Mouse (Mus musculus) CH12F3 (cell line): Measurements from ENCODE around the gene Nipbl.
"Not testable (repeated sequence)": the region's sequence is repeated elsewhere in the genome, so short reads cannot be mapped to it uniquely, and the experiment has no call there.

Experiments used
- in situ Hi-C: fragments of 300-500 bp; cut with MboI; formaldehyde crosslinking; loops from 2 replicates; pipeline ENCODE4 v1.14.3; 2020; ENCODE audit warnings: low sequenced_read_pairs

Nipbl gene

DNA sequence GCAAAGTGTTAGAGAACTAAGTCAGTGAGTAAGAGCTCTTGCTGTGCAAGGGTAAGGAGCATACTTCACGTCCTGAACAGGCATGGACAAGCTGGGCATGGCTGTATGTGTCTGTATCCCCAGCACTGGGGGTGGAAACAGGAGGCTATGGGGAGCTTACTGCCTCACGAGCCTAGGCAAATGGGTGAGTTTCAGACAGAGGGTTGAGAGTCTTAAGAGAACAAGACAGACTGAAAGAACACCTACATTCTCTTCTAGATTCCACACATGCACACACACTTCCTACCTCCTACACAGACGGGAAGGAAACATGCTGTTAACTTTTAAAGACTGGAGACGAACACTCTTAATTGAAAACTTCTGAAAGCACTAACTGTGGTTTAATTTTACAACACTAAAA is 126.9 kb downstream of the Nipbl start:
- in situ Hi-C loops = no loop called here

- in situ Hi-C loops = no loop called here
Measured at GRCm38 (mm10) chr15:8305474-8305873, 138.8 kb downstream of the Nipbl start.

DNA sequence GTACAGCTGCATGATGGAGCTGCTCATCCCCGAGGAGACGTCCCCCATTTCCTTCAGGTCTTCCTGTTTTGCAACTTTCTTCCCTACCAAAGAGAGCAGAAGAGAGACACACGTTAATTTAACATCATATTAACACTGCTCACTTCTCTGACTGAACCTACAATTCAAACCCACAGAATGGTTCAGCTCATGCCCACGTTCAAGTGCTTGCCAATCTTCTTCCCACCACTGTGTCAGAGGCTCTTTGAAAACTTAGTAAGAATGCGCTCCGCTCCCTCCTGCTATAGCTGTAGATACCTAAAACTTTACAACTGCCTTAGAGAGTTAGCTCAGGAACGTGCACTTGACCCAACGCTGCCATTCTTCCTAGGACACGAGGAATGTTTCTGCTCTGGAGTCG is 141.3 kb downstream of the Nipbl start:
- in situ Hi-C loops = no loop called here

GRCm38 (mm10) chr15:8294150-8294549 is 150.1 kb downstream of the Nipbl start:
- in situ Hi-C loops = no loop called here

GRCm38 (mm10) chr15:8291251-8291650 is 153.0 kb downstream of the Nipbl start:
- in situ Hi-C loops = no loop called here

DNA sequence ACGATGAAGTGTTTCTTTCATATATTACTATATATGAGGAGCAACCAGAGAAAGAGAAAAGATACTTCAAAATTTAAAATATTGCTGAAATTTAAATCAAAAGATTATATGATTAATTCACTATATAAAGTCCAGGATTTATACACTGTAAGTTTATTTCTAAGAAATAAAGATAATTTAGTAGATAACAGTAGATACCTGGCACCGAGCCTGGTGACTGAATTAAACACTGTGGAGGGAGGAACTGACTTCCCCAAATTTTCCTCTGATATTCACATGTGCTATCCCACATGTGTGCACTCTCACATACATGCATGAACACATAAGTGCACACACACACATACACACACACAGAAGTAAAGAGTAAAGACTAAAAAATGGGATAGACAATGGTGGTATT is 162.1 kb downstream of the Nipbl start:
- in situ Hi-C loops = no loop called here

- in situ Hi-C loops = no loop called here
Measured at GRCm38 (mm10) chr15:8281701-8282100, 162.6 kb downstream of the Nipbl start.

DNA sequence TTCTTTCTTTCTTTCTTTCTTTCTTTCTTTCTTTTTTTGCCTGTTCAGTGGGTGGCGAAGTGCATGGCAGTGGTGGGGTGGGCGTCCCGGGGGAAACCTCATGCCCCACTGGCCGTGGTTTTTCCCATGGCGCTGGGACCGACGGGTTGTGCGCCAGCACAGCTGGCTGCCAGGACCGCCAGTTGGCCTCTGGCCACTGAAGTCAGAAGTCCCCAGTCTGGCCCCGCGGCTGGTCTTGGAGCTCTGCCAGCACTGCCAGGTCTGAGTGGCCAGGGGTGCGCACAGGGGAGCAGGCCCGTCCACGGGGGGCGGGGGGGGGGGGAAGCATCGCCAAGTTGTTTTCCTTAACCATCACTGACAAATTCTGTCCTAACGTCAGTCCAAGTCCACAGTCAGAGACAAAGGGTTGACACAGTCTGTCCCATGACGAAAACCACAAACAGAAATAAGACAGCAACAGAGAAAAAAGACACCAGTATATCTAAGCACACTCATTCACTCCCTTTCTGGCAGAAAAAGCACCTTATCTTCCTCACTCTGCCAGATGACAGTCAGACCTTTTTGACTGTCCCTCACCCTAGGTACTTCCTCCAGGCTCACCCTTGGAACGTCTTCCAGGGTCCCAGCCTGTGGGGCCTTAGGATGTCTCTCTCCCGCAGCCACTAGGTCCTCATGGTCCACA is 164.2 kb downstream of the Nipbl start:
- in situ Hi-C loops = no loop called here

GRCm38 (mm10) chr15:8279320-8279779 is 164.9 kb downstream of the Nipbl start:
- in situ Hi-C loops = no loop called here

DNA sequence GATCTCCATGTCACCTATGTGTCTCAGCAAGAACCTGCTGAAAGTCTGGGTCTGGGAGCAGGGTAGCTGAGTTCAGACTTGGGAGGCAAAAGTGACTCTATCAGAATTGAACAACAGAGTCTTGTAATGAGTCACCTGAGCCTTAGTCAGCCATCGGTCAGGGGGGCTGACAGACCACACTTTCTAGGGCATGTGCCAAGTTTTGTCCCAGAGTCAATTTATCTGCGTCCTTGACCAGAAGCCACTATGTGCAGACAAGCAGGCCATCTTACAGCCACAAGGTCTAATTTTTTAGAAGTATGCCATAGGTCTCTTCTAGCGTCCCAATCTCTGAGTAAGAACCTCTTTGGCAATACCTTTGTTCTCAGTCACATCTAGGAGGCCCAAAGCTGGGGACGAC is 166.3 kb downstream of the Nipbl start:
- in situ Hi-C loops = not testable (repeated sequence)

- in situ Hi-C loops = no loop called here
Measured at GRCm38 (mm10) chr15:8271952-8272351, 172.3 kb downstream of the Nipbl start.

GRCm38 (mm10) chr15:8268231-8268630 is 176.0 kb downstream of the Nipbl start:
- in situ Hi-C loops = no loop called here

GRCm38 (mm10) chr15:8267211-8267610 is 177.1 kb downstream of the Nipbl start:
- in situ Hi-C loops = no loop called here

- in situ Hi-C loops = no loop called here
Measured at GRCm38 (mm10) chr15:8265946-8266345, 178.3 kb downstream of the Nipbl start.
